Mouse (Mus musculus) frontal cortex, postnatal 10 days (tissue): Measurements from ENCODE around the gene Enah.

ENCODE experiments used
- DNase-seq, 2 experiments: peaks; one replicate each; pipeline ENCODE4 v3.0.0; 2022; ENCODE audit warnings: low spot score in 2 of 2, mixed read lengths in 1 of 2

The Enah gene

GRCm38 (mm10) chr1:181963827-181964226 is 56.0 kb downstream of the Enah start:
- DNase-seq: no peak

- DNase-seq: no peak
Measured at GRCm38 (mm10) chr1:181963351-181963750, 56.4 kb downstream of the Enah start.

- no peak for DNase-seq
Measured at GRCm38 (mm10) chr1:181960383-181960782, 59.4 kb downstream of the Enah start.

- no peak for DNase-seq
Measured at GRCm38 (mm10) chr1:181958392-181958791, 61.4 kb downstream of the Enah start.

GRCm38 (mm10) chr1:181957736-181958135 is 62.1 kb downstream of the Enah start:
- no peak for DNase-seq

GRCm38 (mm10) chr1:181953547-181953946 is 66.2 kb downstream of the Enah start:
- no peak for DNase-seq

- no peak for DNase-seq
Measured at GRCm38 (mm10) chr1:181951266-181951665, 68.5 kb downstream of the Enah start.

- DNase-seq: no peak
Measured at GRCm38 (mm10) chr1:181950721-181951120, 69.1 kb downstream of the Enah start.

GRCm38 (mm10) chr1:181948191-181948590 is 71.6 kb downstream of the Enah start:
- no peak for DNase-seq

- DNase-seq: no peak
Measured at GRCm38 (mm10) chr1:181937064-181937463, 82.7 kb downstream of the Enah start.

GRCm38 (mm10) chr1:181928388-181928787 is 91.4 kb downstream of the Enah start:
- no peak for DNase-seq

GRCm38 (mm10) chr1:181923384-181923783 is 96.4 kb downstream of the Enah start:
- peak; percentile 11 to 52 for DNase-seq

GRCm38 (mm10) chr1:181921580-181922494 is 98.0 kb downstream of the Enah start:
- no peak for DNase-seq

GRCm38 (mm10) chr1:181911841-181912240 is 107.9 kb downstream of the Enah start:
- no peak for DNase-seq

GRCm38 (mm10) chr1:181901706-181902373 is 118.0 kb downstream of the Enah start:
- no peak for DNase-seq

- DNase-seq: no peak
Measured at GRCm38 (mm10) chr1:181900846-181901245, 118.9 kb downstream of the Enah start.

- DNase-seq: no peak
Measured at GRCm38 (mm10) chr1:181898961-181899360, 120.8 kb downstream of the Enah start.

GRCm38 (mm10) chr1:181896991-181897390 is 122.8 kb downstream of the Enah start:
- DNase-seq: no peak

GRCm38 (mm10) chr1:181893721-181894120 is 126.1 kb downstream of the Enah start:
- DNase-seq: peak; percentile 48 to 70

- DNase-seq: no peak
Measured at GRCm38 (mm10) chr1:181889670-181890069, 130.1 kb downstream of the Enah start.

GRCm38 (mm10) chr1:181888801-181889200 is 131.0 kb downstream of the Enah start:
- peak; percentile 47 to 89 for DNase-seq

- peak; percentile 31 to 33 for DNase-seq
Measured at GRCm38 (mm10) chr1:181881532-181881931, 138.3 kb downstream of the Enah start.
